Mouse (Mus musculus) forebrain, embryonic 14.5 days (tissue): Measurements from ENCODE around the gene Stim2. TPM values are rescaled to one million over a fixed set of nuclear protein-coding genes. Genes with fewer than 3 reads are reported as not detected.

Experiments used
- ATAC-seq: fragments of 200-750 bp; cut with Nextera tagmentation; 2 replicates; pipeline ENCODE4 v1.8.0; 2017; ENCODE audit warnings: mild to moderate bottlenecking, moderate library complexity
- DNase-seq: peaks from one replicate; pipeline ENCODE4 v3.0.0-alpha.2; 2015; ENCODE audit warnings: low spot score
- H3K27ac ChIP-seq: fragments of 300-500 bp; sonication (generic); 2 replicates; pipeline ENCODE4 v1.5.1; 2014; ENCODE audit warnings: low read depth, mild to moderate bottlenecking, control low read depth, low read length, moderate library complexity
- H3K27me3 ChIP-seq: fragments of 300-500 bp; sonication (generic); replicated peaks from 2 replicates; pipeline ENCODE4 v1.6.1; 2014; ENCODE audit warnings: low read length, control low read depth, mixed read lengths; ENCODE audit not compliant: control insufficient read depth, insufficient read depth
- H3K36me3 ChIP-seq: fragments of 300-500 bp; sonication (generic); 2 replicates; pipeline ENCODE4 v1.6.1; 2014; ENCODE audit warnings: low read length, control low read depth; ENCODE audit not compliant: control insufficient read depth, insufficient read depth
- H3K4me1 ChIP-seq: fragments of 300-500 bp; sonication (generic); 2 replicates; pipeline ENCODE4 v1.6.1; 2014; ENCODE audit warnings: antibody characterized with exemption, low read length, control low read depth; ENCODE audit not compliant: control insufficient read depth, insufficient read depth
- H3K4me2 ChIP-seq: fragments of 300-500 bp; sonication (generic); 2 replicates; pipeline ENCODE4 v1.6.1; 2014; ENCODE audit warnings: mild to moderate bottlenecking, control low read depth, low read length
- H3K4me3 ChIP-seq: fragments of 300-500 bp; sonication (generic); 2 replicates; pipeline ENCODE4 v1.5.1; 2014; ENCODE audit warnings: low read depth, low read length, control low read depth
- H3K9ac ChIP-seq: fragments of 300-500 bp; sonication (generic); 2 replicates; pipeline ENCODE4 v1.6.1; 2014; ENCODE audit warnings: mild to moderate bottlenecking, low read length, control low read depth, moderate library complexity
- H3K9me3 ChIP-seq: fragments of 300-500 bp; sonication (generic); replicated peaks from 2 replicates; pipeline ENCODE4 v1.6.1; 2016; ENCODE audit warnings: low read length, control low read depth, mixed read lengths; ENCODE audit not compliant: control insufficient read depth
- WGBS: fragments of 180-500 bp; shearing (Covaris S2); extraction: QIAGEN DNeasy Blood & Tissue Kit; methylation state at CpG from one replicate; pipeline ENCODE4 v1.1.7; 2014; 5-methylcytosine and 5-hydroxymethylcytosine counted together
- polyA plus RNA-seq: library from polyadenylated mRNA; unstranded; fragments of >200 nt; fragmentation: Nextera tagmentation; extraction: Ambion mirVana; gene quantifications from 2 replicates; pipeline ENCODE4 v1.2.1, GENCODE M21; 2014

The Stim2 gene
- polyA plus RNA-seq, 1 experiment from 2014 or later: 21.0 TPM

- Histone ChIP-seq H3K36me3 (no peaks in the 10 kb centered on the region), H3K9ac (no peak overlapping the region), H3K4me1 (peaks cover 8% of the 10 kb centered on the region), H3K4me3 (no peak overlapping the region), H3K4me2 (no peak overlapping the region), H3K9me3 (no peaks in the 10 kb centered on the region), H3K27me3 (no peaks in the 10 kb centered on the region), H3K27ac (no peak overlapping the region)
- ATAC-seq: no peak
- DNase-seq: no peak
- WGBS: 79% methylated on average over 4 of the region's 4 CpGs
Measured at GRCm38 (mm10) chr5:54160561-54160960, 162.3 kb downstream of the Stim2 start.

GRCm38 (mm10) chr5:54163890-54164289 is 165.6 kb downstream of the Stim2 start:
- H3K36me3 ChIP-seq: no peaks in the 10 kb centered on the region
- DNase-seq (no peak), ATAC-seq (no peak)
- H3K27ac ChIP-seq: no peak overlapping the region
- H3K27me3 ChIP-seq: no peaks in the 10 kb centered on the region
- WGBS: 67% methylated on average over 4 of the region's 4 CpGs
- H3K4me1 ChIP-seq: peaks cover 8% of the 10 kb centered on the region
- H3K4me2 ChIP-seq: no peak overlapping the region
- H3K4me3 ChIP-seq: no peak overlapping the region
- H3K9me3 ChIP-seq: no peaks in the 10 kb centered on the region
- no peak overlapping the region for H3K9ac ChIP-seq

Other genes with a start within 250 kb of the Stim2 start
- gene Tbc1d19, start 188.9 kb upstream of the Stim2 start, polyA plus RNA-seq: 60.9 and 69.7 TPM in 2 replicates